Mouse (Mus musculus): ENCODE results near the gene Ankrd24. TPM values are rescaled to one million over a fixed set of nuclear protein-coding genes. Genes with fewer than 3 reads are reported as not detected.

Ankrd24 gene
- total RNA-seq, 2 experiments from 2014 or later = 34.1 to 35.1 TPM

- intact Hi-C loops (cut with DNase I) = loop anchor here (2.0 to 10.0 kb wide), 2 partner anchors 49 to 101 kb away; partner anchors contain the start of gene Aes
- no peak for DNase-seq (ENCODE audit: extremely low spot score in 1 of 2, low spot score in 2 of 2)
These were observed 24.0 kb upstream of the Ankrd24 start for GRCm38 (mm10) chr10:81604019-81604967.

GRCm38 (mm10) chr10:81604968-81605665, 23.2 kb upstream of the Ankrd24 start:
- intact Hi-C loops (cut with DNase I) = loop anchor here (2.0 to 10.0 kb wide), 2 partner anchors 50 to 102 kb away; partner anchors contain the start of gene Aes

GRCm38 (mm10) chr10:81605666-81605973, 22.7 kb upstream of the Ankrd24 start:
- no peak for DNase-seq (ENCODE audit: extremely low spot score in 1 of 2, low spot score in 2 of 2)
- intact Hi-C loops (cut with DNase I) = loop anchor here (2.0 to 10.0 kb wide), 2 partner anchors 51 to 103 kb away; partner anchors contain the start of gene Aes

More at GRCm38 (mm10) chr10:81604968-81605665, 23.2 kb upstream of the Ankrd24 start:
- DNase-seq (ENCODE audit: extremely low spot score in 1 of 2, low spot score in 2 of 2) = peak; percentile 86 to 90

GRCm38 (mm10) chr10:81605974-81606751, 22.2 kb upstream of the Ankrd24 start, which contains the start of gene BC025920:
BC025920 (plus strand) TSS chr10:81606270.
- intact Hi-C loops (cut with DNase I) = loop anchor here (2.0 to 10.0 kb wide), 2 partner anchors 51 to 103 kb away; partner anchors contain the start of gene Aes
- DNase-seq (ENCODE audit: extremely low spot score in 1 of 2, low spot score in 2 of 2) = peak; percentile 96 to 97

- DNase-seq (ENCODE audit: extremely low spot score in 1 of 2, low spot score in 2 of 2) = no peak
- intact Hi-C loops (cut with DNase I) = loop anchor here (10.0 kb wide), 1 partner anchor 54 kb away; the partner anchor contains the start of gene Aes
These were observed 20.0 kb upstream of the Ankrd24 start for GRCm38 (mm10) chr10:81608308-81608707.

- intact Hi-C loops (cut with DNase I) = no loop called here
- no peak for DNase-seq (ENCODE audit: extremely low spot score in 1 of 2, low spot score in 2 of 2)
These were observed 15.6 kb upstream of the Ankrd24 start for GRCm38 (mm10) chr10:81612779-81613178.

- intact Hi-C loops (cut with DNase I) = no loop called here
- no peak for DNase-seq (ENCODE audit: extremely low spot score in 1 of 2, low spot score in 2 of 2)
These were observed 12.9 kb upstream of the Ankrd24 start for GRCm38 (mm10) chr10:81615486-81615885.

- no peak for DNase-seq (ENCODE audit: extremely low spot score in 1 of 2, low spot score in 2 of 2)
- intact Hi-C loops (cut with DNase I) = no loop called here
These were observed 8.4 kb upstream of the Ankrd24 start for GRCm38 (mm10) chr10:81619976-81620375.

- DNase-seq (ENCODE audit: extremely low spot score in 1 of 2, low spot score in 2 of 2) = no peak
- intact Hi-C loops (cut with DNase I) = no loop called here
These were observed 7.6 kb upstream of the Ankrd24 start for GRCm38 (mm10) chr10:81620786-81621185.

GRCm38 (mm10) chr10:81623441-81623840, 4.9 kb upstream of the Ankrd24 start:
- DNase-seq (ENCODE audit: extremely low spot score in 1 of 2, low spot score in 2 of 2) = no peak
- intact Hi-C loops (cut with DNase I) = no loop called here

- intact Hi-C loops (cut with DNase I) = loop anchor here (5.0 kb wide), 1 partner anchor 546 kb away; no protein-coding TSS in a partner anchor
- no peak for DNase-seq (ENCODE audit: extremely low spot score in 1 of 2, low spot score in 2 of 2)
These were observed 2.0 kb upstream of the Ankrd24 start for GRCm38 (mm10) chr10:81626101-81626993.

- intact Hi-C loops (cut with DNase I) = loop anchor here (5.0 kb wide), 1 partner anchor 545 kb away; no protein-coding TSS in a partner anchor
These were observed 1.1 kb upstream of the Ankrd24 start, which contains the start of gene Sirt6 for GRCm38 (mm10) chr10:81626994-81627835. Sirt6 (minus strand) TSS chr10:81627797.

GRCm38 (mm10) chr10:81627836-81628220, 512 bp upstream of the Ankrd24 start:
- intact Hi-C loops (cut with DNase I) = loop anchor here (5.0 kb wide), 1 partner anchor 544 kb away; no protein-coding TSS in a partner anchor
- peak in 1 of 2 experiments; percentile 63 for DNase-seq (ENCODE audit: extremely low spot score in 1 of 2, low spot score in 2 of 2)

More at GRCm38 (mm10) chr10:81626994-81627835, 1.1 kb upstream of the Ankrd24 start, which contains the start of gene Sirt6:
- DNase-seq (ENCODE audit: extremely low spot score in 1 of 2, low spot score in 2 of 2) = peak; percentile 91 to 95

GRCm38 (mm10) chr10:81633253-81634099, 5.1 kb downstream of the Ankrd24 start:
- peak; percentile 80 to 89 for DNase-seq (ENCODE audit: extremely low spot score in 1 of 2, low spot score in 2 of 2)
- intact Hi-C loops (cut with DNase I) = no loop called here

- intact Hi-C loops (cut with DNase I) = no loop called here
- peak in 1 of 2 experiments; percentile 12 for DNase-seq (ENCODE audit: extremely low spot score in 1 of 2, low spot score in 2 of 2)
These were observed 8.0 kb downstream of the Ankrd24 start for GRCm38 (mm10) chr10:81636338-81636737.

- DNase-seq (ENCODE audit: extremely low spot score in 1 of 2, low spot score in 2 of 2) = peak in 1 of 2 experiments; percentile 18
- intact Hi-C loops (cut with DNase I) = no loop called here
These were observed 9.8 kb downstream of the Ankrd24 start for GRCm38 (mm10) chr10:81638101-81638500.

All from left cerebral cortex, postnatal 10 days (tissue).